Mouse (Mus musculus): Measurements from ENCODE around the gene Klhl3.

Klhl3 gene

GRCm38 (mm10) chr13:58124989-58125388 lies 11.6 kb upstream of the Klhl3 start:
- no peak for DNase-seq (ENCODE audit: low read depth)

DNA sequence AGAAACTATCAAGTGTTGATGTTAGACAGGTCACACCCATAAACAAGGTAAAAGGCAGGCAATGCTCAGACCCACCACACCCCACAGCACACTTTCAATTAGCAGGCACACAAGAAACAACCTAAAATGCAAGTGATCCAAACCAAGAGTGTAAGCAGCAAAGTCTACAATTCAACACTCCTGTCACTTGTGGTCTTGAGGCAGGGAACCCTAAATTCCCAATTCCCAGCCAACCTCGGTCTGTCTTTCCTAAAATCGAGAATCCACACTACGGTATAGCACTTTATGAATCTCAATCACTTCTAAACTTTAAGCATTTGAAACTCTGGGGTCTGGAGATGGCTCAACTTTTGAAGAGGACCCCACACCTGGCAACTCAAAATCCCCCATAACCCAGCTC lies 10.9 kb upstream of the Klhl3 start:
- no peak for DNase-seq (ENCODE audit: low read depth)

- DNase-seq (ENCODE audit: low read depth): no peak
These were observed 10.0 kb upstream of the Klhl3 start for GRCm38 (mm10) chr13:58123381-58123780.

- DNase-seq (ENCODE audit: low read depth): no peak
These were observed 9.4 kb upstream of the Klhl3 start for GRCm38 (mm10) chr13:58122786-58123297.

- peak; percentile 78 for DNase-seq (ENCODE audit: low read depth)
These were observed 4.1 kb upstream of the Klhl3 start for GRCm38 (mm10) chr13:58117318-58118017.

GRCm38 (mm10) chr13:58116801-58117200 lies 3.4 kb upstream of the Klhl3 start:
- no peak for DNase-seq (ENCODE audit: low read depth)

GRCm38 (mm10) chr13:58115227-58115626 lies 1.8 kb upstream of the Klhl3 start:
- no peak for DNase-seq (ENCODE audit: low read depth)

- DNase-seq (ENCODE audit: low read depth): no peak
These were observed 771 bp downstream of the Klhl3 start for GRCm38 (mm10) chr13:58112601-58113041.

DNA sequence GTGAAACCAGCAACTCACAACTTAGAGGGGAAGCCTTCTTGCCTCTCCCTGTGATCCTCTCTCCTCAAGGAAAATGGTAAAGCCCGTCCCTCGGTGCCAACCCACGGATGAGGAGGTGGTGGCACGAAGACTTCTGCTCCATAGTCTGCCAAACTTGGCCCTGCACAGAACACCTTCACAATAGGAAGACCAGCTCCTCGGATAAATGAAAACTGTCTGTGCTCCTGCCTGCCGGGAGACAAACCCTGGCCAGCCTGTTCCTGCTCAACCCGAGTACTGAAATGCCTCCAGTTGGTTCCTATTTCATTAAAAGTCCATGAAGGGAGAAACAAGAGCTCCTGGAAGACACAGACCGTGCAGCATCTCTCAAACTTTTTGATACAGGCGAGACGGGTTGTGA lies 1.2 kb downstream of the Klhl3 start:
- no peak for DNase-seq (ENCODE audit: low read depth)

DNA sequence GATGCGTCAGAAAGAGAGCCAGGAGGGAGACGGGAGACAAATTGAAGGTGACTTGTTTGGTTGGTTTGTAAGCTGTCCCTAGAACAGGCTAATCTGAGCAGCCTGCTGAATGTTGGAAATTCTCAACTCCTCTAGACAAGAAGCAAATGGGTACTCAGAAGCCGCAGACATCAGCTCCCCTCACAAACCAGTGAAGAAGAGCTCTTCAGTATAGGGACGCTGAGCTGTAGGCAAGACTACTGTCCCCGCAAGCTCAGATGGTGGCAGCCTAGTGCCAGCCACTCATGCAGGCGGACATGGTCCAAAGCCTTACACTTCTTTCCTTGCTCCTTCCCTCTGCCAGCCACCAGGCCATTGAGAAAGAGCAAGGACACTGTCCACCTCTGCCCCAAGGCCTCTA lies 2.1 kb downstream of the Klhl3 start:
- no peak for DNase-seq (ENCODE audit: low read depth)

- DNase-seq (ENCODE audit: low read depth): no peak
These were observed 22.7 kb downstream of the Klhl3 start for GRCm38 (mm10) chr13:58090643-58091042.

DNA sequence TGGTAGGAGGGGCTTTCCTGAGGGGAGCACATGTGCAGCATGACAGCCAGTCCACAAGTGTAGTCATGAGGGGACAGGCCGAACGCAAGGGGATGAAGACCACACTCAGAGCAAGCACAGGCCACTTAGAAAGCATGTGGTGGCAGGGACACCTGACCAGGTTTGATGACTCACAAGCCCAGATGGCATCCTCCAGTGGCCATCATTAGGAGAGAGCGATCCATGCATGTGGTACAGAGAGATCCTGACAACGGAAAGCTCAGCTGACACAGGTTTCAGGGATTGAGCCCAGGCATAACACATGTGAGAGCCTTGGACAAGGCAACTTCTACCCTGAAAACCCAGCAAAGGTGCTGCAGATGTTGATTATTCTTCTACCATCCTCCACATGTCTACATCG lies 29.0 kb downstream of the Klhl3 start:
- DNase-seq (ENCODE audit: low read depth): no peak

DNA sequence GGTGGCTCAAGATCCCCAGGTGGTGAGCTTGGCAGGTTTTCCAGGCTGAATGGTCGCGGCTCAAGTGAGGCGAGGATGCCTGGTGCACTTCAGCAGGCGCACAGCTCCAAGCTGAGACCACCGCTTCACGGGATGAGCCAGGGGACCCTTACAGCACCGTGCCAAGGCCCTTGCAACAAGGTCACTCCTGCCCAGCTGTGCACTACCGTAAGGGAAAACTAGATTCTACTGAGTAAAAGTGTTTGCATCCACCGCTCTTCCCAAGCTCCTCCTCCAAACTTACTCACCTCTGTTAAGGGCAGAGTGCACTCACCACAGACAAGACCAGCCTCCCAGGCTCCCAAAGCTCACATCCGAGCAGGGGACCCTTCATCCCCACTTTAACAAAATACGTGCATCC lies 29.9 kb downstream of the Klhl3 start:
- no peak for DNase-seq (ENCODE audit: low read depth)

DNA sequence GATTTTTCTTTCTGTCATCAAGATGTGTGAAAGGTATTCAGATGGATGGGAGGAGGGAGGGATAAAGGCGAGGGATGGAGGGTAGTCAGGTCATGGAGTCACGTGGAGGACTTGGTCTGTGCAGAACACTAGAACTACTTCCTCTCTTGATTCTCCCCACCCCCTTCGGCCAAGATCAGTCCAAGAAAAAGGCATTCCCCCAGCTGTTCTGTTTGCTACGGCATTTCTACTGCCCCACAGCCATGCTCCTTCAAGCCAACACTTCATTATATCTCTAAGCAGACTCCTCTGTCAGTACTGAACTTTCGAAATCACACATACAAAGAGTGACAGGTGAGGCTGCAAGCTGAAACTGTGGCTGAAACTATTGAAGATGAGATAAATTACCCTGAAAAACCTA lies 30.3 kb downstream of the Klhl3 start:
- DNase-seq (ENCODE audit: low read depth): no peak

- no peak for DNase-seq (ENCODE audit: low read depth)
These were observed 35.0 kb downstream of the Klhl3 start for GRCm38 (mm10) chr13:58078361-58078760.

DNA sequence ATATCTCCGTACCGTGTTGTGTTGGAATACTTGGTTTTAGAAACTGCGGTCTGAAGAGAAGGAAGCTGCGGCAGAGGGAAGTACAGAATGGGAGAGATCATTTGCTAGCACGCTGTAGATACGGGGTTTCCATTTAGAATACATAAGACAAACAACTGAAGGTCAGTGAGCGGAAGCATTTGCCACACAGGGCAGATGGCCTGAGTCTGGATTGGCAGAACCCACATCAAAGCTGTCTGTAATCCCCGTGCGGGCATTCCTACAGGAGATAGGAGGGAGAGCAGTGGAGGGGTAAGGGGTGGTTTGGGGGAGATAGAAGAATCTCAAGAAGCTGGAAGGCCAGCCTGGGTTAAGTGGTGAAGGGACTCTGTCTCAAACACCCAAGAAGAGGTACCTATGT lies 38.5 kb downstream of the Klhl3 start:
- DNase-seq (ENCODE audit: low read depth): no peak

- DNase-seq (ENCODE audit: low read depth): no peak
These were observed 38.9 kb downstream of the Klhl3 start for GRCm38 (mm10) chr13:58074466-58074865.

DNA sequence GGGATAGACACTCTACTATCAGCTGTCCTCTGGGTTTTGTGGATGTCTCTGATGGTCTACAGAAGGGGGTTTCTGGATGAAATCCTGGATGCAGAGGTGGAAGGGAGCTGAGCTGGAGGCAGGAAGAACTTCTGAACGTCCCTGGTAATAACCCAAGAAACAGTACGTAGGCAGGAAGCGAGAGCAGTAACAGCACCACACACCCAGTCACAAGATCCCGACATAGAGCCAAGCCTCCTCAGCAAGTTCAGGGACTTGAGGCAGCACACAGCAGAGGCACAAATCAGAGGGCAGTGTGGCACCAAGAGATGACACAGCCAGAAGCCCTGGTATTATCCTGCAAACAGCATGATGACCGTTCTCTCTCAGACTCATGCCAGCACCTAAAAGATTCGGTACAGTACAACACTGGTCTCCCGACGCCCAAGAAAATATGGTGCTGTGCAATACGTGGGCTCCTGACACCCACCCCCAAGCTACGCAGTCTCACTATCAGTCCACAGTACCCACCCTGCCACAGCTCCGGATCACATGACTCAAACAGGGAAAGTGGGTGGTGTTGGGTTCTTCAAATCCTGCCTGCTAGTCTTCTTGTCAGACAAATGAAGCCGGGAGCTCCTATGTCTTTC lies 40.0 kb downstream of the Klhl3 start:
- DNase-seq (ENCODE audit: low read depth): no peak

DNA sequence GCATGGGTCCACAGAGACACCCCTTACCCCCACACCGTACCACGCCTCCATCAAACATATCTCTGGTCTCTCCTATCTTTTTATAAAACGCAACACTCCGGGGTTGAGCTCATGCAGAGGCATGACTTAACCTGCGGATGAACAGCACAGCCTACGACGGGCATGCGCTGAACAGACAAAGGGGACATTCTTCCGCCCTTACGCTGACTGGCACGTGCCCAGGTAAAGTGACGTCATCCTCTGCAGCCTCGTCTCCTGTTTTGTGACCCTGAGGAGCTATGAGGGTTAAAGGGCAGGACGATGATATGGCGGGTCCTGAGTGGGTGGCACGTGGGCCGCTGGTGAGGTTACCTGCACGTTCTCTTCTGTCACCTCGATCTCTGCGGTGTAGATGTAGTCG lies 42.2 kb downstream of the Klhl3 start:
- no peak for DNase-seq (ENCODE audit: low read depth)

DNA sequence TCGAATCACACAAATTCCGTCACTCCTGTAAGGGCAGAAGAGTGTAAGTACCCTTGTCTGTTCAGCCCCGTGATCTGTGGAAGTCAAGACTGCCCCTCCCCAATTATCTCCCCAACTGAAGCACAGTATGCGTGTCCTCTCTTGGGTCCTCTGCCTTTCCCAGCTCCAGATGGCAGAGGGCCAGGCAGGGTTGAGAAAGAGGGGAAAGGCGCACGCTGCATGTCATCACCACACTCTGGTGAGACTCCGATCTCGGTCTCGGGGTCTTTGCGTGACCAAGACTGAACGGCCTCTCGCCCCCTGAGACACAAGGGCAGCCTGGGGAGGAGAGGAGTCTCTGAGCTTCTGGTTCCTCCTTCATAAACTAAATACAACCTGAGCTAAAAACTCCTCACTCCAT lies 42.9 kb downstream of the Klhl3 start:
- DNase-seq (ENCODE audit: low read depth): no peak

- DNase-seq (ENCODE audit: low read depth): no peak
These were observed 44.8 kb downstream of the Klhl3 start for GRCm38 (mm10) chr13:58068421-58069209.

GRCm38 (mm10) chr13:58067540-58068103 lies 45.8 kb downstream of the Klhl3 start:
- peak; percentile 79 for DNase-seq (ENCODE audit: low read depth)
